Mouse (Mus musculus) liver, postnatal 0 days (tissue): ENCODE measurements at regions not wholly inside any gene's neighbourhood (a gene's known extent, or its start where the extent isn't known, plus 50 kb on each side); places are given as distances from the start of the nearest gene placed in this dataset.

Experiments
- CTCF ChIP-seq: sonication (generic); IDR thresholded peaks from 2 replicates; pipeline ENCODE4 v1.5.1; 2016; ENCODE audit warnings: antibody characterized with exemption, low read depth
- EP300 ChIP-seq: IDR thresholded peaks from 2 replicates; pipeline ENCODE4 v1.6.1; 2016; ENCODE audit warnings: antibody characterized with exemption, low read depth, mild to moderate bottlenecking

GRCm38 (mm10) chr12:26533641-26534151, 64.7 kb downstream of the Cmpk2 start:
- TF ChIP-seq EP300 (no peak), CTCF (no peak)
